Mouse (Mus musculus) stomach, postnatal 0 days (tissue): Measurements from ENCODE around the gene Acd. TPM values are rescaled to one million over a fixed set of nuclear protein-coding genes. Genes with fewer than 3 reads are reported as not detected.

ENCODE experiments used
- ATAC-seq: fragments of 200-750 bp; cut with Nextera tagmentation; 2 replicates; pipeline ENCODE4 v1.8.0; 2017; ENCODE audit not compliant: low FRiP score, low TSS enrichment
- DNase-seq: peaks from one replicate; pipeline ENCODE4 v3.0.0-alpha.2; 2016; ENCODE audit warnings: low spot score
- H3K27ac ChIP-seq: fragments of 300-500 bp; sonication (generic); replicated peaks from 2 replicates; pipeline ENCODE4 v1.5.1; 2014; ENCODE audit warnings: mild to moderate bottlenecking, control low read depth
- H3K27me3 ChIP-seq: fragments of 300-500 bp; sonication (generic); 2 replicates; pipeline ENCODE4 v1.6.1; 2014; ENCODE audit warnings: low read length; ENCODE audit not compliant: control insufficient read depth, insufficient read depth
- H3K36me3 ChIP-seq: fragments of 300-500 bp; sonication (generic); 2 replicates; pipeline ENCODE4 v1.6.1; 2014; ENCODE audit warnings: low read length, mixed read lengths; ENCODE audit not compliant: control insufficient read depth, insufficient read depth
- H3K4me1 ChIP-seq: fragments of 300-500 bp; sonication (generic); replicated peaks from 2 replicates; pipeline ENCODE4 v1.6.1; 2014; ENCODE audit warnings: antibody characterized with exemption; ENCODE audit not compliant: control insufficient read depth, insufficient read depth
- H3K4me2 ChIP-seq: fragments of 300-500 bp; sonication (generic); replicated peaks from 2 replicates; pipeline ENCODE4 v1.6.1; 2014; ENCODE audit warnings: low read depth, mild to moderate bottlenecking, control low read depth, moderate library complexity
- H3K4me3 ChIP-seq: fragments of 300-500 bp; sonication (generic); 2 replicates; pipeline ENCODE4 v1.5.1; 2014; ENCODE audit warnings: low read depth, low read length, control low read depth
- H3K9ac ChIP-seq: fragments of 300-500 bp; sonication (generic); 2 replicates; pipeline ENCODE4 v1.6.1; 2014; ENCODE audit warnings: mild to moderate bottlenecking, low read length, control low read depth, mixed read lengths
- H3K9me3 ChIP-seq: fragments of 300-500 bp; sonication (generic); 2 replicates; pipeline ENCODE4 v1.6.1; 2016; ENCODE audit warnings: low read length; ENCODE audit not compliant: control insufficient read depth
- CTCF ChIP-seq: IDR thresholded peaks from 2 replicates; pipeline ENCODE4 v1.5.1; 2016; ENCODE audit warnings: antibody characterized with exemption, low read depth, mild to moderate bottlenecking, moderate library complexity
- EP300 ChIP-seq: optimal IDR thresholded peaks from 2 replicates; pipeline ENCODE3; 2016; ENCODE audit warnings: antibody characterized with exemption
- WGBS: fragments of 180-500 bp; shearing (Covaris S2); extraction: QIAGEN DNeasy Blood & Tissue Kit; methylation state at CpG from one replicate; pipeline ENCODE4 v1.1.7; 2014; 5-methylcytosine and 5-hydroxymethylcytosine counted together
- polyA plus RNA-seq: library from polyadenylated mRNA; unstranded; fragments of >200 nt; fragmentation: Nextera tagmentation; extraction: Ambion mirVana; gene quantifications from 2 replicates; pipeline ENCODE4 v1.2.1, GENCODE M21; 2015

Acd gene
- polyA plus RNA-seq, 1 experiment from 2014 or later, result 26.7 TPM

DNA sequence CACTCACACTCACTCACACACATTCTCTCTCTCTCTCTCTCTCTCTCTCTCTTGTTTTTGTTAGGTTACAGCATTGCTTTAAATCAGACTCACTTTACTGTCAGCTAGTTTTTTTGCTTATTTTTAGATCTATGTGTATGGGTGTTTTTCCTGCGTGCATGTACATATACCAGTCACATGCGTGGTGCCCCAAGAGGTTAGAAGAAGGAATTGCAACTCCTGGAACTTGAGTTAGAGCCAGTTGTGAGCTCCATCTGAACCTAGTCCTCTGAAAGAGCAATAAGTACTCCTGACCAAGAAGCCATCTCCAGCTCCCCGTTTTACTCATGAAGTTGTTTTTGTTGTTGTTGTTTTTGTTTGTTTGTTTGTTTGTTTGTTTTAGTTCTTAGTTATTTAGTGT lies 39.7 kb downstream of the Acd start:
- ATAC-seq, result no peak
- 70% methylated on average over 3 of the region's 3 CpGs for WGBS
- no peak for DNase-seq

DNA sequence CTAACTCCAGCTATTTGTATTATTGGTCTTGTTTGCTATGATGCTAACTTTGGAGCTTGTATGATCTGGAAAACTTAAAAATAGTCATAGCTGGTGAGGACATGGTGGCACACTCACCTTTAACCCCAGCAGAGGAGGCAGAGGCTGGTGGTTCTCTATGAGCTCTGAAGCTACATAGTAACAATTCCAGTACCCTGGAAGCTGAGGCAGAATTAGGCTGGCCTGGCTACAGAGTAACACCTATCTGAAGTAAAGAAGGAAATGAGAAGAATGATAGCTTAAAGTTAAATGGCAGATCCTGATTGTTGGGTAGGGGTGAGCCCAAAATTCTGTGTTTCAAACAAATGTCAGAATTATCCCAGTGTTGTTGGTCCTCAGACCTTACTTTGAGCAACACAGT lies 43.3 kb downstream of the Acd start:
- DNase-seq (no peak), ATAC-seq (no peak)
- Histone ChIP-seq H3K4me1 (no peaks in the 10 kb centered on the region), H3K4me3 (no peak overlapping the region), H3K4me2 (no peak overlapping the region), H3K9me3 (no peaks in the 10 kb centered on the region), H3K27ac (no peak overlapping the region), H3K27me3 (no peaks in the 10 kb centered on the region), H3K9ac (no peak overlapping the region), H3K36me3 (peaks cover 2% of the 10 kb centered on the region)
- no peak for TF ChIP-seq EP300
- TF ChIP-seq CTCF, result no peak

More for the DNA sequence above, 39.7 kb downstream of the Acd start:
- Histone ChIP-seq H3K36me3 (peaks cover 12% of the 10 kb centered on the region), H3K4me3 (no peak overlapping the region), H3K4me1 (no peaks in the 10 kb centered on the region), H3K9me3 (no peaks in the 10 kb centered on the region), H3K27me3 (no peaks in the 10 kb centered on the region), H3K4me2 (no peak overlapping the region), H3K27ac (no peak overlapping the region), H3K9ac (no peak overlapping the region)
- TF ChIP-seq CTCF (peak; percentile 69), EP300 (no peak)

DNA sequence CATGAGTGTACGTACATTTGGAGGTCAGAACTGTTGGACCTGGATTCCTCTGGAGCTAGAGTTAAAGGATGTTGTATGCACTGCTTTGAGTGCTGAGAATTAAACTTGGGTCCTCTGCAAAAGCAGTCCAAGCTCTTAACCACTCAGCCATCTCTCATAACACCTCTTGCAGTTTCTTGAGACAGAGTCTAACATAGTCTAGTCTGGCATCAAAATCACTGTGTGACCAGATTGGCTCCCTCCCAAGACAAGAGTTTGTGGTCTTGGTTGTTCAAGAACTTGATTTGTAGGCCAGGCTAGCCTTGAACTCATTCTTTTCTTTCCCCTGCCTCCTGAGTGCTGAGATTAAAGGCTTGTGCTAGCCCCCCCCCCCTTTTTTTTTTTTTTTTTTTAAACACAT lies 52.0 kb downstream of the Acd start:
- Histone ChIP-seq H3K4me2 (no peak overlapping the region), H3K27ac (no peak overlapping the region), H3K9ac (no peak overlapping the region), H3K36me3 (peaks cover 2% of the 10 kb centered on the region), H3K4me1 (no peaks in the 10 kb centered on the region), H3K4me3 (no peak overlapping the region), H3K27me3 (no peaks in the 10 kb centered on the region), H3K9me3 (no peaks in the 10 kb centered on the region)
- 92% methylated on average over 1 of the region's 1 CpGs for WGBS
- TF ChIP-seq CTCF (no peak), EP300 (no peak)
- DNase-seq (no peak), ATAC-seq (no peak)

Other genes with a start within 250 kb of the Acd start
- gene Tppp3, start 229.6 kb downstream of the Acd start, polyA plus RNA-seq, result 89.9 and 99.8 TPM in 2 replicates
- 15.6 and 17.2 TPM in 2 replicates for gene Zdhhc1, start 204.2 kb downstream of the Acd start, polyA plus RNA-seq
- gene Hsd11b2, start 182.3 kb downstream of the Acd start, polyA plus RNA-seq, result 2.5 and 2.8 TPM in 2 replicates
- 96.2 and 101 TPM in 2 replicates for gene Atp6v0d1, start 135.1 kb downstream of the Acd start, polyA plus RNA-seq
- 8.9 and 9.3 TPM in 2 replicates for gene Ripor1, start 95.8 kb downstream of the Acd start, polyA plus RNA-seq
- 43.3 and 56.6 TPM in 2 replicates for gene Ctcf, start 64.5 kb downstream of the Acd start, polyA plus RNA-seq
- gene Agrp, start 63.7 kb downstream of the Acd start, polyA plus RNA-seq, result 0.45 and 0.98 TPM in 2 replicates
- 0.58 and 0.61 TPM in 2 replicates for gene Carmil2, start 14.8 kb downstream of the Acd start, polyA plus RNA-seq
- 12.4 and 13.0 TPM in 2 replicates for gene Pard6a, start within 50 bp of the Acd start, polyA plus RNA-seq
- gene 4933405L10Rik, start 6.6 kb upstream of the Acd start, polyA plus RNA-seq, result 0.08 and 0.13 TPM in 2 replicates
- gene Enkd1, start 7.1 kb upstream of the Acd start, polyA plus RNA-seq, result 5.4 and 5.8 TPM in 2 replicates
- gene Gfod2, start 57.6 kb upstream of the Acd start, polyA plus RNA-seq, result 14.5 and 16.9 TPM in 2 replicates
- 7.1 TPM in 2 replicates for gene Ranbp10, start 126.2 kb upstream of the Acd start, polyA plus RNA-seq
- not detected in 2 replicates for gene Tsnaxip1, start 126.6 kb upstream of the Acd start, polyA plus RNA-seq
- gene Cenpt, start 152.2 kb upstream of the Acd start, polyA plus RNA-seq, result 14.2 and 15.1 TPM in 2 replicates
- 36.8 and 37.8 TPM in 2 replicates for gene Thap11, start 154.0 kb upstream of the Acd start, polyA plus RNA-seq
- gene Nutf2, start 159.5 kb upstream of the Acd start, polyA plus RNA-seq, result 83.5 and 103 TPM in 2 replicates
- gene Edc4, start 179.8 kb upstream of the Acd start, polyA plus RNA-seq, result 13.7 and 14.8 TPM in 2 replicates
- gene Nrn1l, start 192.5 kb upstream of the Acd start, polyA plus RNA-seq, result 0.40 TPM in 1 of 2 replicates, not detected in the other
- 13.4 and 14.8 TPM in 2 replicates for gene Pskh1, start 199.3 kb upstream of the Acd start, polyA plus RNA-seq
- 0.22 and 0.85 TPM in 2 replicates for gene Ctrl, start 232.8 kb upstream of the Acd start, polyA plus RNA-seq
- 65.9 and 68.0 TPM in 2 replicates for gene Psmb10, start 237.3 kb upstream of the Acd start, polyA plus RNA-seq
- gene Lcat, start 242.3 kb upstream of the Acd start, polyA plus RNA-seq, result 0.75 and 0.77 TPM in 2 replicates